Mouse (Mus musculus): ENCODE measurements around the gene Dpyd. TPM values are rescaled to one million over a fixed set of nuclear protein-coding genes. Genes with fewer than 3 reads are reported as not detected.

Dpyd gene
- polyA plus RNA-seq, 1 experiment from 2014 or later = 4.4 TPM

DNA sequence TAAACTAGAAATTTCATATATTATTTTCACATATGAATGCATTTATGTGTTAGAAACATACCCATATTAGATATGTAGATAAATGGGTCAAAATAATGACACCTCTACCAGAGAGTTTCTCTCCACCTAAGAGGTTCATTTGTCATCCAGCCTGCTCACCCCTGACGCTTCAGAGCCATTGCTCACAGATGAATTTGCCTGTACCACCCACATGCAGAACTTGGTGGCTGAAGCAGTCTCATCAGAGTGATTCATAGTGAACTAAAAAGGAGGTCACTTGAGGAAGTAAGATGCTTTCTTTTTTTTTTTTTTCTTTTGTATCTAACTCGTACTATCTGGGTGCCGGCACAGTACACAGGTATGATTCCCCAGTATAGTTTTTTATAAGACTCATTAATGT lies 188.3 kb downstream of the Dpyd start:
- no peak overlapping the region for H3K4me3 ChIP-seq
- no peaks in the 10 kb centered on the region for H3K9me3 ChIP-seq
- H3K4me2 ChIP-seq (replicated peaks) = no peak overlapping the region
- no peak for ATAC-seq (ENCODE audit: low FRiP score, low read depth)
- H3K4me1 ChIP-seq = no peaks in the 10 kb centered on the region
- H3K9ac ChIP-seq (replicated peaks) = no peak overlapping the region
- WGBS = 89% methylated on average over 3 of the region's 3 CpGs
- H3K27me3 ChIP-seq = no peaks in the 10 kb centered on the region
- no peak overlapping the region for H3K27ac ChIP-seq (replicated peaks)
- no peaks in the 10 kb centered on the region for H3K36me3 ChIP-seq

DNA sequence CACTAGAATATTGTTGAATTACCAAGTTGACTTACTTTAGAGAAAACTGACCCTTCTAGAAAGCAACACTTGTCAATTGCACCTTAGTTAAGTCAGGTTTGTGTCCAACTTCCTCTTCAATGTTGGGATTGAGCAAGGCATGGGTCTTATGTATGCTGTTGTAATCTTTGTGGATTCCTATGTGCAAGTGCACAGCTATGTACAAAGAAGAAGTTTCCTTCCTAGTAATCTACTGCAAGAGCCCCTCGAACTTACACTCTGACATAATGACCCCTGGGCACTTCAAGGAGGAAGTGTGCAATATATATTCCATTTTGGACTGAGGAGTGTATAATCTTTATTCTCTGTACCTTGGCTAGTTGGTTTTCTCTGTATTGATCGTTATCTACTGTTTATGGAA lies 191.7 kb downstream of the Dpyd start:
- no peaks in the 10 kb centered on the region for H3K4me1 ChIP-seq
- no peak for ATAC-seq (ENCODE audit: low FRiP score, low read depth)
- no peak overlapping the region for H3K27ac ChIP-seq (replicated peaks)
- H3K27me3 ChIP-seq = no peaks in the 10 kb centered on the region
- 87% methylated on average over 2 of the region's 2 CpGs for WGBS
- no peak overlapping the region for H3K4me2 ChIP-seq (replicated peaks)
- H3K9ac ChIP-seq (replicated peaks) = no peak overlapping the region
- no peak overlapping the region for H3K4me3 ChIP-seq
- H3K9me3 ChIP-seq = no peaks in the 10 kb centered on the region
- no peaks in the 10 kb centered on the region for H3K36me3 ChIP-seq

DNA sequence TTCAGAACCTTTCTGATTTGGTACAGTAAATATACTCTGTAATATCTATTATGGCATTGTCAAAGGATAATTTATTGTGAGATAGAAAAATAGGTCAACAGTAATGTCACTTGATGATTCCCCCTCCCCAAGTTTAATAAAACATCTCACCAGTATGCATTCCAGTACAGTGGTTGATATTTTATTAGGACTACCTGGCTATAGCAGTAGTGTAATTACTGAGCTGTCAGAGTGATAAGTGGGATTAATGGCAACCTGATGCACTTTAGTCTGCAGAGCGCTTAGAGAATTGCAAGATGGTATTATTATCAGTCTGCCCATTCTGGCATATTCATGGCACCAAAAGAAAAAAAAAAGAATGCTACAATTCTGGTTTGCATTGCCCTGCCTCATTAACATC lies 194.2 kb downstream of the Dpyd start:
- WGBS = 82% methylated on average over 1 of the region's 1 CpGs
- H3K36me3 ChIP-seq = no peaks in the 10 kb centered on the region
- no peaks in the 10 kb centered on the region for H3K4me1 ChIP-seq
- H3K9me3 ChIP-seq = no peaks in the 10 kb centered on the region
- no peak overlapping the region for H3K27ac ChIP-seq (replicated peaks)
- no peaks in the 10 kb centered on the region for H3K27me3 ChIP-seq
- no peak overlapping the region for H3K4me3 ChIP-seq
- no peak overlapping the region for H3K9ac ChIP-seq (replicated peaks)
- no peak for ATAC-seq (ENCODE audit: low FRiP score, low read depth)
- H3K4me2 ChIP-seq (replicated peaks) = no peak overlapping the region

DNA sequence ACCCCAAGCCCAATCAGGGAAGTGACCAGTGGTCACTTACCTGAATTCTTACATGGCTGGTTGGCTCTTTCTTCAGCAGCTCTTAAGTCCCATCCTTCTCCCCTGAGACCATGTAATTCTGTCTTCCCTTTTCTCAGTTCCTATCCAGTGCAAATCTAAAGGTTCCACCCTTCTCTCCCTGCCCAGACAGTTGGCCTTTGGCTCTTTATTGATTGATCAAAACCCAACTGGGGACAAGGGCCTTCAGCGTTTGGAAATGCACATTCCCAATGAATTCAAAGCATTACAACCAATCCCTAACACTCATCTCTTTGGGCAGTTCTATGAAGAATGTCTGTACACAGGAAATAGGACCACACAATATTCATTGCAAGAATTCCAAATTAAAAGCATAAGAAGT lies 251.0 kb downstream of the Dpyd start:
- no peaks in the 10 kb centered on the region for H3K36me3 ChIP-seq
- no peaks in the 10 kb centered on the region for H3K4me1 ChIP-seq
- no peaks in the 10 kb centered on the region for H3K27me3 ChIP-seq
- H3K4me2 ChIP-seq (replicated peaks) = no peak overlapping the region
- H3K9me3 ChIP-seq = no peaks in the 10 kb centered on the region
- no peak for ATAC-seq (ENCODE audit: low FRiP score, low read depth)
- no peak overlapping the region for H3K27ac ChIP-seq (replicated peaks)
- 84% methylated on average over 1 of the region's 1 CpGs for WGBS
- H3K9ac ChIP-seq (replicated peaks) = no peak overlapping the region
- no peak overlapping the region for H3K4me3 ChIP-seq

DNA sequence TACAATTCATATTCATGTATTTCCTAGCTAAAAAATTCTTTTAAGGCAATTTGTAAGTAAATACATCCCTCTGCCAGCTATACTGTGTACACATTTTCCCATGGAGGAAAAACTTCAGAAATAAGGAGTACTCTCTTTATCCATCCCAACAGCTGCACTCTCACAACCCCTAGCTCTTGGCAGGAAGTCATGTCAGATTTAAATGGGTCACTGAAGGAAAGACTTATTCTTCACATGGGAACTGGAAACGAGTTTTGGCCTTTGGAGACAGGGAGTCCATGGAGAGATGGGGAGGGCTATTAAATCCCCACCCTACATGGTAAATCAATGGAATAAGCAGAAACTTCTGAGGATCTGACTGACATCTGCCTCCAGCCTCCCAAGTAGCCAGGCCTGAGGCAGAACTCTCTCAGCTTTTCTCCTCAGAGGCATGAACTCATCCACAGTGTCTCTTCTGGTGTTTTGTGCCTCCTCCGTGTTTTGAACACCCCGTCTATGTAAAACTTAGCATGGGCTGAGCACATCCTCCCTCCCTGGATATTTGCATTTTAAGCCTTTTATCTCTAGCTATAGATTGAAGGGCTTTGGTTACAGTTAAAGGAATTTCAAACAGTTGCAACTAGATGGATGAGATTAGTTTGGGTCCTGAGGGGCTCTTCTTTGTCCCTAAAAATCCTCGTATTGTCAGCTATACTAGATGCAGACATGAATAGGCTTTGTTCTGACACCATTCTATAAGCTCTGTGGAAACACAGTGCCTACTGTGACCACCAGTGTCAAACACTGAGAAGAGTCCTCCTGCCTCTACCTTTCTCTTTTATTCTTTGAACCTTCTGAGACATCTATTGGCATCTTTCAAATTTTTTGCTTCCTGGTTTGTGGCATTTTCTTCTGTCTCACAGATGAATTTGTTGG lies 288.9 kb downstream of the Dpyd start:
- Histone ChIP-seq H3K27ac (replicated peaks) (no peak overlapping the region), H3K36me3 (no peaks in the 10 kb centered on the region), H3K27me3 (no peaks in the 10 kb centered on the region), H3K9me3 (no peaks in the 10 kb centered on the region), H3K4me3 (no peak overlapping the region), H3K9ac (replicated peaks) (no peak overlapping the region), H3K4me1 (peaks cover 7% of the 10 kb centered on the region; the same call in 1 of the 2 replicates), H3K4me2 (replicated peaks) (no peak overlapping the region)
- ATAC-seq (ENCODE audit: low FRiP score, low read depth) = peak; percentile 72
- 8% methylated on average over 4 of the region's 4 CpGs for WGBS

DNA sequence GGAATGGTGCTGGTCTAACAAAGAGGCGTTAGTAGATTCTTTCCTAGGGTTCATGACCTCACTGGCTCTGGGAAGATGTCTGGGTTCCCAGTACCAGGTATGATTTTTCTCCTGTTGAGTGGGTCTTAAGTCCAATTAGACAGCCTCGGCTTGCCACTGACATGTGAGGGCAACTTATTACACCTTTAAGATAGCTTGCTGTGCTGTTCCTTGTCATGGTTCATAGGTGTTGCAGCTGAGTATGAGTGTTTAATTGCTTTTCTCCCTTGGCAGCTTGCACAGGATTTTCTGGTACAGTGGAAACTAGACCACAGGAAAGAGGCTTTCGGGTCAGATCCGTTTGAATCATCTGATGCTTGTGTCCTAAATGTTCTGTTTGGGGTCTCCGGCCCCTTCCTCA lies 290.8 kb downstream of the Dpyd start:
- H3K4me3 ChIP-seq = no peak overlapping the region
- WGBS = 96% methylated on average over 5 of the region's 5 CpGs

DNA sequence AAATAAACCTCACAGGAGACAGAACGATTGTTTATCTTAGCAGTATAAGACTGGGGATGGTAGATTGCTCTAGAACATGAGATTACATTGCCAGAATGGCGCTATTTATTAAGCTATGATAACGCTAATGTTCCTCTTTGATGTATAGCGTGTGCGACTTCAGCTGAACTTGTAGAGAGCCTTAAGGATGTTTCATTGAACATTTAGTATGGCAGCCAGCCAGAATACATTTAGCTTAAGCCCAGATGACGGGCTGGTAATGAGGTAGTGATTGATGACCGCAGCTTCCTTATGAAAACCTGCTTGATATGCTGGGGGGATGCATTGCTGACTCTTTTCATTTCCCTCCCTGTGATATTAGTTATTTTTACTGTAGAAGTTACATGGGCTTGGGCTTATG lies 293.5 kb downstream of the Dpyd start:
- Histone ChIP-seq H3K27ac (replicated peaks) (no peak overlapping the region), H3K9ac (replicated peaks) (no peak overlapping the region), H3K36me3 (no peaks in the 10 kb centered on the region), H3K4me2 (replicated peaks) (no peak overlapping the region), H3K9me3 (no peaks in the 10 kb centered on the region), H3K4me1 (peaks cover 7% of the 10 kb centered on the region; the same call in 1 of the 2 replicates), H3K4me3 (no peak overlapping the region), H3K27me3 (no peaks in the 10 kb centered on the region)
- WGBS = 76% methylated on average over 7 of the region's 7 CpGs
- no peak for ATAC-seq (ENCODE audit: low FRiP score, low read depth)

More for the DNA sequence above, 290.8 kb downstream of the Dpyd start:
- Histone ChIP-seq H3K27ac (replicated peaks) (no peak overlapping the region), H3K9me3 (no peaks in the 10 kb centered on the region), H3K27me3 (no peaks in the 10 kb centered on the region), H3K4me2 (replicated peaks) (no peak overlapping the region), H3K4me1 (peaks cover 7% of the 10 kb centered on the region; the same call in 1 of the 2 replicates), H3K36me3 (no peaks in the 10 kb centered on the region), H3K9ac (replicated peaks) (no peak overlapping the region)
- no peak for ATAC-seq (ENCODE audit: low FRiP score, low read depth)

DNA sequence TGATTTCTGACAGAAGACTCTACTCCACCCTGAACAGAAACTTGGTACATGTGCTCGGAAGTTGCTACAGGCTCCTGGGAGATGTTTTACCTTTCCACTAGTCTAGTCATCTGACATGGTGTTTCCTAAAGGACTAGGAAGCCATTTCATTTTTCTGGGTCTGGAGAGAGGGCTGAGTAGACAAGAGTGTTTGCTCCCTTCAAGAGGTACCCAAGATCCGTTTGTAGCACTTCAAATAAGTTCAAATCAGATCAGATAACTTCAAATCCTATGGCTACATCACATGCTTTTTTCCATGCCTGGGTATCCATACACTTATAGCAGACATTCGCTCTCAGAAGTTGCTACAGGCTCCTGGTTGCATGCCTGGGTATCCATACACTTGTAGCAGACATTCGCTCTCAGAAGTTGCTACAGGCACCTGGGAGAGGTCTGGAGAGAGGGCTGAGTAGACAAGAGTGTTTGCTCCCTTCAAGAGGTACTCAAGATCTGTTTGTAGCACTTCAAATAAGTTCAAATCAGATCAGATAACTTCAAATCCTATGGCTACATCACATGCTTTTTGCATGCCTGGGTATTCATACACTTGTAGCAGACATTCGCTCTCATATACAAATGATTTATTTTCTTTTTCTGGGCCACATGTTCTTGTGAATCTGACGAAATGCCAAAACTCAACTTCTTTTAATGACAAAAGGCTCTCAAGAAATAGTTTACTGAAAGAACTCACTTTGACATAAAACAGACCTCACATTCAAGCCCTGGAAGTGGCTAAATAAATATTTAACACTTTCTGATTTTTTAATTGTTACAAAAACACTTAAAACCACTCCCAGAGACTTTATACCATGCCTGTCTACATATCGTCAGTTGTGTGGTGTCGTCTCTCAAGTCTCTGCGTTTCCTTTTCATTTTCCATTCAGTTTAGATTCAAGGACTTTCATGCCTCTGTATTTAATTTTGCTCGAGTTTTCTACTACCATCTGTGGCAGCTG lies 307.5 kb downstream of the Dpyd start:
- ATAC-seq (ENCODE audit: low FRiP score, low read depth) = no peak
- Histone ChIP-seq H3K9ac (replicated peaks) (no peak overlapping the region), H3K4me3 (no peak overlapping the region), H3K27me3 (no peaks in the 10 kb centered on the region), H3K4me1 (no peaks in the 10 kb centered on the region), H3K4me2 (replicated peaks) (no peak overlapping the region), H3K36me3 (no peaks in the 10 kb centered on the region), H3K27ac (replicated peaks) (no peak overlapping the region), H3K9me3 (no peaks in the 10 kb centered on the region)
- WGBS = 86% methylated on average over 10 of the region's 10 CpGs

DNA sequence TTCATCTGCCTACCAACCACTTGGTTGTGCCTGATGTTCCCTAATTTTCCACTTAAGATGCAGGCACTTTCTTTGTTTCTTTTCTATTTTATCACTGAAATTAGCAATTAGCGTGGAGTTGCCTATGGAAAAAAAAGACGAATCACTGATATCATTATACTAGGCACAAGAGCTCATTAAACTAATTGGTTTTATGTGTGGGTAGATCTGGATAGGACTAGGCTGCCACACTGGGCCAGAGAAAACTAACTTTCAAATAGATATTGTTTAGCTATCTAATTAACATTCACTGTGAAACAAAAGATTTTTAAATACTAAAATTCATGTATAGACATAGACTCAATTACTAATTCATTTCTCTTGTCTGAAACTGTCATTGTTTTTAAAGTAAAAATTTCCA lies 313.9 kb downstream of the Dpyd start:
- Histone ChIP-seq H3K9me3 (no peaks in the 10 kb centered on the region), H3K4me2 (replicated peaks) (no peak overlapping the region), H3K4me3 (no peak overlapping the region), H3K9ac (replicated peaks) (no peak overlapping the region), H3K27ac (replicated peaks) (no peak overlapping the region), H3K4me1 (no peaks in the 10 kb centered on the region), H3K27me3 (no peaks in the 10 kb centered on the region), H3K36me3 (no peaks in the 10 kb centered on the region)
- 87% methylated on average over 2 of the region's 2 CpGs for WGBS
- ATAC-seq (ENCODE audit: low FRiP score, low read depth) = peak; percentile 44; the same call in 1 of the 2 replicates

DNA sequence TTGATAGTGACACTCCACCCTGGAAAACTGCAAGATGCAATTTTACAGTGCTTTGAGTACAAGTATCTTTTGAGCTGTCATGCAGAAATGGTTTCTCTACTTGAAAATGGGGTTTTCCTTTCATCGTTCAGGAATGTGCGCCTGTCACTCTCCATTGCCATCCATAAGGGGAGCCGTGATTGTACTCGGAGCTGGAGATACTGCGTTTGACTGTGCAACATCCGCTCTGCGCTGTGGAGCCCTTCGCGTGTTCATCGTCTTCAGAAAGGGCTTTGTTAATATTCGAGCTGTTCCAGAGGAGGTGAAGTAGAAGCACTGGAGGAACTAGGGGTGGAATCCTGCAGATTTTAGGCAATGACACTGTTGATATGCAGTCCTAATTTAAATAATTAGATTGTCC lies 337.1 kb downstream of the Dpyd start:
- 85% methylated on average over 11 of the region's 11 CpGs for WGBS
- H3K27ac ChIP-seq (replicated peaks) = no peak overlapping the region
- no peaks in the 10 kb centered on the region for H3K9me3 ChIP-seq
- H3K36me3 ChIP-seq = no peaks in the 10 kb centered on the region
- no peak for ATAC-seq (ENCODE audit: low FRiP score, low read depth)
- H3K9ac ChIP-seq (replicated peaks) = no peak overlapping the region
- H3K4me2 ChIP-seq (replicated peaks) = no peak overlapping the region
- H3K4me1 ChIP-seq = no peaks in the 10 kb centered on the region
- H3K4me3 ChIP-seq = no peak overlapping the region
- no peaks in the 10 kb centered on the region for H3K27me3 ChIP-seq

DNA sequence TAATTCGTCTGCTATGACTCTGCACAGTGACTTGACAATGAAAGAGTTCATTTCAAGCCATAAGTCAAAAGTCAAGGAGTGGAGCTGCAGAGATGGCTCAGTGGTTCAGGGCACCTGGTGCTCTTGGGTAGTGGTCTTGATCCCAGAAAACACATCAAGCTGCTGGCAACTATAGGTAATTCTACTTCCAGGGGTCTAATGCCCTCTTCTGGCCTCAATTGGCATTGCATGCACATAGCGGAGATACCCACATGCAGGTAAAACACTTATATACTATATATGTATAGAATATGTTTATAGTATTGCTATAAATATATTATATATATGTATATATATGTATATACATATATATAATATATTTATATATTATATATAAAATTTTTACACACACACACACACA lies 429.4 kb downstream of the Dpyd start:
- Histone ChIP-seq H3K4me1 (no peaks in the 10 kb centered on the region), H3K4me2 (replicated peaks) (no peak overlapping the region), H3K36me3 (no peaks in the 10 kb centered on the region), H3K27ac (replicated peaks) (no peak overlapping the region), H3K4me3 (no peak overlapping the region), H3K27me3 (no peaks in the 10 kb centered on the region), H3K9me3 (no peaks in the 10 kb centered on the region), H3K9ac (replicated peaks) (no peak overlapping the region)
- WGBS = 95% methylated on average over 2 of the region's 2 CpGs
- ATAC-seq (ENCODE audit: low FRiP score, low read depth) = no peak

DNA sequence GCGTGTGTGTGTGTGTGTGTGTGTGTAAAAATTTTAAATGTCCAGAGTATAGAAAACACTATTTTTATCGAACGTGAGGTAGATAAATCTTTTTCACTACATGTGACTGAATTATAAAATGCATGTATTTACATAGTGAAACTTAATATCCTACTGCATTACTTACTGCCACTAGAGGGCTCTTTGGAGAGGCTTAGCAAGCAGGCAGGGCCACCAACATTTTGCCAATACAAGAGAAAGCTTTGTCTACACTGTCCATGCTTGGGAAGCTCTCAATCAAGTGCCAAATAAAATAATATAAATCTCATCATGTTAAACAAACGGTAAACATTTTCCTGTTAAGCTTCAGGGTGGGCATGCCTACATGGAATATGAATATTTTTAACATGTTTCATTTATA lies 429.9 kb downstream of the Dpyd start:
- Histone ChIP-seq H3K4me1 (no peaks in the 10 kb centered on the region), H3K9ac (replicated peaks) (no peak overlapping the region), H3K27ac (replicated peaks) (no peak overlapping the region), H3K27me3 (no peaks in the 10 kb centered on the region), H3K4me3 (no peak overlapping the region), H3K9me3 (no peaks in the 10 kb centered on the region), H3K4me2 (replicated peaks) (no peak overlapping the region), H3K36me3 (no peaks in the 10 kb centered on the region)
- WGBS = 84% methylated on average over 4 of the region's 4 CpGs
- no peak for ATAC-seq (ENCODE audit: low FRiP score, low read depth)

Measured in midbrain, embryonic 12.5 days (tissue).